Mouse (Mus musculus) C2C12 (cell line): ENCODE measurements around the gene Gm37240. TPM values are rescaled to one million over a fixed set of nuclear protein-coding genes. Genes with fewer than 3 reads are reported as not detected.

Source experiments
- H3K27me3 ChIP-seq: one replicate; pipeline ENCODE4 v1.6.1; 2011; ENCODE audit not compliant: control insufficient read depth, insufficient read depth, insufficient read length
- H3K36me3 ChIP-seq: one replicate; pipeline ENCODE4 v1.6.1; 2011; ENCODE audit not compliant: control insufficient read depth, insufficient read depth
- H3K4me3 ChIP-seq: one replicate; pipeline ENCODE4 v1.5.1; 2011; ENCODE audit warnings: mild to moderate bottlenecking, control low read depth; ENCODE audit not compliant: poor library complexity, insufficient read depth, severe bottlenecking
- H3K79me2 ChIP-seq: one replicate; pipeline ENCODE4 v1.6.1; 2011; ENCODE audit not compliant: control insufficient read depth, insufficient read depth
- H3K79me3 ChIP-seq: one replicate; pipeline ENCODE4 v1.6.1; 2011; ENCODE audit warnings: low read depth, control low read depth
- H3ac ChIP-seq: one replicate; pipeline ENCODE3; 2011; ENCODE audit warnings: low read depth; ENCODE audit not compliant: control insufficient read depth, insufficient read length
- CEBPB ChIP-seq: IDR thresholded peaks from one replicate; pipeline ENCODE4 v1.6.1; 2011; ENCODE audit warnings: low read depth, mild to moderate bottlenecking, control low read depth, moderate library complexity
- CTCF ChIP-seq: IDR thresholded peaks from one replicate; pipeline ENCODE4 v1.5.1; 2011; ENCODE audit not compliant: control insufficient read depth, insufficient read depth, insufficient read length
- FOSL1 ChIP-seq: IDR thresholded peaks from one replicate; pipeline ENCODE4 v1.8.0; 2011; ENCODE audit warnings: mild to moderate bottlenecking, low read length; ENCODE audit not compliant: poor library complexity, insufficient read depth, severe bottlenecking
- MAX ChIP-seq: IDR thresholded peaks from one replicate; pipeline ENCODE4 v1.6.1; 2011; ENCODE audit warnings: mild to moderate bottlenecking, control low read depth
- MYOD1 ChIP-seq: IDR thresholded peaks from one replicate; pipeline ENCODE4 v1.6.1; 2011; ENCODE audit warnings: low read depth; ENCODE audit not compliant: control insufficient read depth, insufficient read length
- MYOG ChIP-seq: IDR thresholded peaks from one replicate; pipeline ENCODE4 v1.6.1; 2011; ENCODE audit not compliant: control insufficient read depth, insufficient read length; ENCODE audit errors: extremely low read depth
- USF1 ChIP-seq: IDR thresholded peaks from one replicate; pipeline ENCODE4 v1.6.1; 2011; ENCODE audit warnings: low read depth, mild to moderate bottlenecking, control low read depth, moderate library complexity
- polyA plus RNA-seq: library from polyadenylated mRNA; unstranded; fragments of >200 nt; fragmentation: generic; extraction: Trizol; gene quantifications from one replicate; pipeline ENCODE4 v1.2.1, GENCODE M21; 2012; ENCODE audit warnings: missing spikeins

Gene Gm37240
- polyA plus RNA-seq, 1 experiment: 7.3 TPM

DNA sequence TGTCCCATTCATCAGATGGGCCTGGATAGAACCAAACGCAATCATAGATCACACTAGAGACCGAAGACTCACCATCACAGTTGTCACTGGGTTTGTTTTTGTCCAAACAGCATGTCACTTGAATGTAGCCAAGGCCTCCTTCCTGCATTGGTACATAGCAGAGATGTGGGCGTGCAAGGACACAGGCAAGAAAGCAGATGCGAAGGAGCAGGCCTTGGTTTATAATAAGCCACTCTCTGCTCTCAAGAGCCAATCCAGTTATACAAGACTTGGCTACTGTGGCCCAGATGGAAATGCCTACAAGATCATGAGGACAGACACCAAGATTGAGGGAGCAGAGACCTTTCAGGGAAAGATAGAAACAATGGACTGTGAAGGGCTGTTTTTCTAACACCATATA, 456.1 kb downstream of the Gm37240 start:
- Histone ChIP-seq H3K79me3 (no peaks in the 10 kb centered on the region), H3K4me3 (no peak overlapping the region), H3ac (no peak overlapping the region), H3K27me3 (no peaks in the 10 kb centered on the region), H3K79me2 (no peaks in the 10 kb centered on the region), H3K36me3 (no peaks in the 10 kb centered on the region)
- no peak for TF ChIP-seq MAX
- TF ChIP-seq MYOG: no peak
- no peak for TF ChIP-seq FOSL1
- no peak for TF ChIP-seq CTCF
- no peak for TF ChIP-seq USF1
- TF ChIP-seq CEBPB: no peak
- TF ChIP-seq MYOD1: no peak

DNA sequence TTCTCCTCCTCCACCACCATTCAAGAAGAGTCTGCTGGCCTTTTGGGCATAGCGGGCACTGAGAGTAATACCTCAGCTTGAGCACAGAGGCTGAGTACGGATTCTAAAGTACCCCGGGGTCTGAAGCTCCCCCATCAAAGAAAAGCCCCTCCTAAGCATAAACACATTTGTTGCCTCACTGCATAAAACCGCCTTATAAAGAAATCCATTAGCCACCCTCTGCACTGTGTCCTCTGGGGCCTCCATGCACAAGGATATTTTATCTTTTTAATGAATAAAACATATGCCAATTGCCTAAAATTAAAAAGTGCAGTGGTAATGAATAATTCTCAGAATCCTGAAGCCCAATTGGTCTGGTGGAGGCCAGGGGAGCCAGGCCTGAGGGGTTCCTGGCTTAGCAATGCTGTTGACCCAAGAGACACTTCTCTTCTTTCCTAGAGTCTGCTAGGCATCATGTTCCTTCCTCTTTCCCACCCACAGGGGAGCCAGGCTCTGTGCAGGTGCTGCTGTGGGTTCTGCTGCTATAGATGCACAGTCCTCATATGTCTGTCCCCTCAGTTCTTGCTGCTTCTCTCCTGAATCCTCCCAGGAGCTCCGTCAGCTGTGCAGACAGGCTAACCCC, 463.8 kb downstream of the Gm37240 start:
- TF ChIP-seq FOSL1: no peak
- TF ChIP-seq CEBPB: no peak
- peaks cover 3% of the 10 kb centered on the region for H3K27me3 ChIP-seq

DNA sequence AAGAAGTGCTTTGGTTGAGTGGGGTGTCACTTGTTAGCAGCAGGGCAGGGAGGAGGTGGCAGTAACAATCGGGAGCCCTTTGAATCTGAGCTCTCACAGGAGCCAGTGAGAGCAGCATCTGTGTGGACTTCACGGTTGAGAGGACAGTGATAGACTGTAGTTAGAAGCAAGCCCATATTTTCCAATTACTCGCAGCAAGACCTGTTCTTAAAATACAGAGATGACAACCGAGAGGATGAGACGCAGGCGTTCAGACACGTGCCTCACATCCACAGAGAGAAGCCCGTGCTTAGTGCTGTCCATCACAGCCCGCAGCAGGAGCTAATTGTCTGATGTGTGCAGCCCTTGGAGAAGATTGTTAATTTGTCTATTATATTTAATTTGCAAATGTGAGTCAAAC, 465.9 kb downstream of the Gm37240 start:
- Histone ChIP-seq H3K27me3 (peaks cover 3% of the 10 kb centered on the region), H3K36me3 (no peaks in the 10 kb centered on the region)

More for the DNA sequence above, 463.8 kb downstream of the Gm37240 start:
- Histone ChIP-seq H3K36me3 (no peaks in the 10 kb centered on the region), H3K79me2 (no peaks in the 10 kb centered on the region), H3K4me3 (no peak overlapping the region), H3K79me3 (no peaks in the 10 kb centered on the region), H3ac (no peak overlapping the region)

DNA sequence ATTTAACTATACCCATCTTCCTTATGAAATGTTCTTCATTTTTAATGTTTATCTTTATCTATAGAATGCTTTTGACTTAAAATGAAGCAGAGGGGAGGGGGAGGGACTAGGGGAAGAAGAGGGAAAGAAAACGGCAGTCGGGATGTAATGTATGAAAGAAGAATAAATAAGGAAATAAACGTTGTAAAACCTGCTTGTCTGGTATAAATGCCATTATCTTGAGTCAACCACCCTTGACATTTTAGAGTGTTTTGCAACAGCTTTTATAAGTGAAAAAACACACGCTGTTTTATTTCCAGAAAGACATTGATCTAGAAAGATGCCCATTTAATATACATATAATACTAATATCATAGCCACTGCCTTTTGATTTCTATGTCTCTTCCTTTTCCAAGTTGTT, 469.7 kb downstream of the Gm37240 start:
- H3K27me3 ChIP-seq: no peaks in the 10 kb centered on the region
- no peak overlapping the region for H3K4me3 ChIP-seq
- no peaks in the 10 kb centered on the region for H3K79me2 ChIP-seq
- H3ac ChIP-seq: no peak overlapping the region
- TF ChIP-seq CTCF (no peak), USF1 (no peak), FOSL1 (no peak), MAX (no peak), CEBPB (no peak), MYOG (no peak), MYOD1 (no peak)
- no peaks in the 10 kb centered on the region for H3K79me3 ChIP-seq
- H3K36me3 ChIP-seq: no peaks in the 10 kb centered on the region

More for the DNA sequence above, 465.9 kb downstream of the Gm37240 start:
- Histone ChIP-seq H3K79me3 (no peaks in the 10 kb centered on the region), H3ac (no peak overlapping the region), H3K79me2 (no peaks in the 10 kb centered on the region), H3K4me3 (no peak overlapping the region)
- TF ChIP-seq MYOD1 (no peak), CTCF (no peak)

DNA sequence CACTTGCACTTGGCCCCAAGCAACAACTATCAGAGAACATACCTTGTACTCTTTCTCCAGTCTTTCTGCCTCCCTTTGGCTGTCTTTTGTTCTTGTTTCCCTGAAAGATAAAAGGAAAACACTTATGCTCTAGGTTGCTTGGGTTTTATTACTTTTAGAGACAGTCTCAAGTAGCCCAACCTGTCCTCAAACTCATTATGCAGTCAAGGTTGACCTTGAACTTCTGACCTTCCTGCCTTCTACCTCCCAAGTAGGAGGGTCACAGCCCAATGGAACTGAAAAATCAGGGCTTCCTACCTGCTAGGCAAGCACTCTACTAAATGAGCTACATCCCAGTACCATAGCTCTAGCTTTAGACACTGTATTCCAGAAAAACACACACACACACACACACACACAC, 488.5 kb downstream of the Gm37240 start:
- H3K36me3 ChIP-seq: no peaks in the 10 kb centered on the region
- H3K79me2 ChIP-seq: no peaks in the 10 kb centered on the region
- H3ac ChIP-seq: no peak overlapping the region
- H3K79me3 ChIP-seq: no peaks in the 10 kb centered on the region
- no peak overlapping the region for H3K4me3 ChIP-seq
- TF ChIP-seq CTCF (no peak), MAX (no peak), FOSL1 (no peak), CEBPB (no peak), USF1 (no peak)
- H3K27me3 ChIP-seq: no peaks in the 10 kb centered on the region

DNA sequence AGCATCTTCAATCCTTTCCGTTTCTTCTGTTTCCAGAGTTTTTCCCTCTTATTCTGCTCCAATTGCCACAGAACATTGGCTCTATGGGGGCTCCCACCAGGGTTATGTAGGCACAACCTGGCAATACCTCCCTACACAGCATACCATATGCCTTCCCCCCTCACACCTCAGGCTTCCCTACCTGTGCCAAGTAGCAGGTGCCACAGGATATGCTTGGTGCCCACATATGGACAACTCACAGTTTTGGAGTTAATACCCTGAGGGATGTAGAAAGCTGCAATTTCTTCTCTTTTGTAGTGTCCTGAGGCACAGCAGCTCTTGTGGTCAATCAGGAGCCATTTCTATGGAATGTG, 488.9 kb downstream of the Gm37240 start:
- Histone ChIP-seq H3K79me3 (no peaks in the 10 kb centered on the region), H3K4me3 (no peak overlapping the region), H3K79me2 (no peaks in the 10 kb centered on the region), H3ac (no peak overlapping the region), H3K36me3 (no peaks in the 10 kb centered on the region), H3K27me3 (no peaks in the 10 kb centered on the region)
- TF ChIP-seq USF1 (no peak), MYOG (no peak), MAX (no peak), MYOD1 (no peak), FOSL1 (no peak), CEBPB (no peak)
